Mouse (Mus musculus) right cerebral cortex, postnatal 36 days (tissue): ENCODE measurements around the gene Ppp1r14d.

ENCODE experiments used
- DNase-seq, 2 experiments: peaks; one replicate each; pipeline ENCODE4 v3.0.0; 2022; ENCODE audit warnings: low spot score in 2 of 2, mixed read lengths in 1 of 2

Gene Ppp1r14d

DNA sequence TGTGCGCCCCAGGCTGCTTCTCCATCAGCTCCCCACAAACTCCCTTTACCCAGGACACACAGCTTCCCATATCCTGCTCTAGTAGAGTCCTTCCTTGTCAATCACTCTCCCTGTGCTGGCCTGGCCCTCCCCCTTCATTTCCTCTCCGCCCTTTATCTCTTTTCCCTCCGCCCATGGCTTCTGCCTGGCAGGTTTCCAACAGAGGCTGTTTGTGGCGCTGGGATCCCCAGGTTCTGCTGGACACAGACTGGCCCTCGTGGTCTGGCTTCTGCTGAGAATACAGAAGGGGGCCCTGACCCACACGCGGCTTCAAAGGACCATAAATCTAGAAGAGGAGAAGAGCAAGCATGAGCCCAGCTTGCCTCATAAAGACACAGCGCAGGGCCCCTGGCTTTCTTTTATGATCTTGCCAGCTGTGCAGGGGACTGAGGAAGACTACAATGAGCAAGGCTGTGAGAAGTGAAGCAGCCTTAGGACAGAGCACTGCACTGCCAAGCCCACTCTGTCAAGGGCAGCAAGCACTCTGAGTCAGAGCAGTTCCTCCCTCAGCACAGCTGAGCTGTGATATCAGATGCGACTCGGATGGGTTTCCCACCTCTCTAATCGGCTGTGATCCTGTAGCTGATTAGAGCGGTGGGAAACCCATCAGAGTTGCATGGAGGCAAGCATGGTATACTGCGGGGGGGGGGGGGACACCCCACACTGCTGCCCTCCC, 56.7 kb downstream of the Ppp1r14d start:
- DNase-seq: no peak

GRCm38 (mm10) chr2:119172446-119172845, 57.3 kb downstream of the Ppp1r14d start:
- no peak for DNase-seq

DNA sequence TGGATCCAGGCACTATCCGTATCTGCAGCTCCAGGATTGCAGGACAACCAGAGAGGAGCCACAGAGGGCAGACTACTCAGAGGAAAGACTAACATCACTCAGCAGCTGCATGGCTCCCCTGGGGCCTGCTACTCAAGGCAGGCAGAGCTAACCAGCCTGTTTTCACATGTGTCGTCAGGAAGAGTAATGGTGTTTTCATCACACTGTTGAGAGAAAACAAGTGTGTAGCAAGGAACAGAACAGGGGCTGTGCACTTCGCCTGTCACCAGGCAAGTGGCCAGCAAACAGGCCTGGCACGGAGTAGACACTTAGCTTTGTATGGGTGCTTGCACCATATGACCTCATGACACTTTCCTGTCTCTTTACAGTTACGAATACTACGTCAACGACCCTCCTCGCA, 58.1 kb downstream of the Ppp1r14d start:
- no peak for DNase-seq

- DNase-seq: no peak
These were observed 59.4 kb downstream of the Ppp1r14d start for GRCm38 (mm10) chr2:119170282-119170681.
